ENCODE assay signal across 8 mouse cellular contexts in genomic region chr1:172219451-172220406, GRCm38 (mm10). TPM values are rescaled to one million over a fixed set of nuclear protein-coding genes. Genes with fewer than 3 reads are reported as not detected.
DNase-seq lines count a peak whose midpoint lies in the region; ATAC-seq lines count a peak whose summit lies in the region.

TSS of gene Casq1 (minus strand) at chr1:172219868.

- no peaks in the 10 kb centered on the region for H3K9me3 ChIP-seq in midbrain, embryonic 11.5 days (ENCODE audit: control insufficient read depth, low read length)
- no peaks in the 10 kb centered on the region for H3K9me3 ChIP-seq in midbrain, embryonic 14.5 days (ENCODE audit: control insufficient read depth, low read length)
- H3K9me3 ChIP-seq in hindbrain, embryonic 15.5 days = no peaks in the 10 kb centered on the region
- H3K9me3 ChIP-seq in stomach, embryonic 16.5 days (replicated peaks; ENCODE audit: control insufficient read depth, low read length) = no peaks in the 10 kb centered on the region

- H3K4me2 ChIP-seq in midbrain, embryonic 11.5 days = no peak within 1 kb of the TSS
- H3K4me2 ChIP-seq in midbrain, embryonic 14.5 days (ENCODE audit: low read length) = no peak within 1 kb of the TSS
- H3K4me2 ChIP-seq in hindbrain, embryonic 15.5 days = no peak within 1 kb of the TSS
- H3K4me2 ChIP-seq in stomach, embryonic 16.5 days (ENCODE audit: low read depth, low read length) = no peak within 1 kb of the TSS

- H3K27me3 ChIP-seq in midbrain, embryonic 11.5 days (ENCODE audit: control insufficient read depth, insufficient read depth, low read length) = no peaks in the 10 kb centered on the region
- H3K27me3 ChIP-seq in midbrain, embryonic 14.5 days (ENCODE audit: control insufficient read depth, insufficient read depth, low read length) = no peaks in the 10 kb centered on the region
- H3K27me3 ChIP-seq in hindbrain, embryonic 15.5 days = no peaks in the 10 kb centered on the region
- H3K27me3 ChIP-seq in stomach, embryonic 16.5 days (ENCODE audit: control insufficient read depth, insufficient read depth, low read length) = no peaks in the 10 kb centered on the region

- DNase-seq in adrenal gland, postnatal 10 days = no peak
- DNase-seq in adrenal gland, postnatal 25 days = no peak
- DNase-seq in midbrain, embryonic 11.5 days (ENCODE audit: low spot score, missing footprints) = peak; percentile 82
- no peak for DNase-seq in midbrain, embryonic 14.5 days

- WGBS in midbrain, embryonic 11.5 days = 82% methylated on average over 19 of the region's 19 CpGs
- 82% methylated on average over 19 of the region's 19 CpGs for WGBS in midbrain, embryonic 14.5 days
- WGBS in hindbrain, embryonic 15.5 days = 82% methylated on average over 19 of the region's 19 CpGs
- 84% methylated on average over 19 of the region's 19 CpGs for WGBS in stomach, embryonic 16.5 days

- H3K27ac ChIP-seq in midbrain, embryonic 11.5 days (ENCODE audit: low read depth, low read length) = no peak within 1 kb of the TSS
- H3K27ac ChIP-seq in midbrain, embryonic 14.5 days (replicated peaks; ENCODE audit: low read depth, low read length) = no peak within 1 kb of the TSS
- H3K27ac ChIP-seq in hindbrain, embryonic 15.5 days (replicated peaks) = peak within 1 kb of the TSS; percentile 9
- peak within 1 kb of the TSS; percentile 76 for H3K27ac ChIP-seq in stomach, embryonic 16.5 days (ENCODE audit: low read length)

- no peak within 1 kb of the TSS for H3K4me3 ChIP-seq in midbrain, embryonic 11.5 days (ENCODE audit: low read depth, low read length)
- H3K4me3 ChIP-seq in midbrain, embryonic 14.5 days (replicated peaks; ENCODE audit: low read depth, low read length) = no peak within 1 kb of the TSS
- H3K4me3 ChIP-seq in hindbrain, embryonic 15.5 days = no peak within 1 kb of the TSS
- no peak within 1 kb of the TSS for H3K4me3 ChIP-seq in stomach, embryonic 16.5 days (replicated peaks; ENCODE audit: low read length)

- H3K9ac ChIP-seq in midbrain, embryonic 11.5 days (ENCODE audit: low read length) = no peak within 1 kb of the TSS
- H3K9ac ChIP-seq in midbrain, embryonic 14.5 days (replicated peaks; ENCODE audit: low read length) = no peak within 1 kb of the TSS
- no peak within 1 kb of the TSS for H3K9ac ChIP-seq in hindbrain, embryonic 15.5 days
- H3K9ac ChIP-seq in stomach, embryonic 16.5 days (ENCODE audit: low read length) = peak within 1 kb of the TSS; percentile 9; the same call in 1 of the 2 replicates

- no peaks in the 10 kb centered on the region for H3K36me3 ChIP-seq in midbrain, embryonic 11.5 days (ENCODE audit: control insufficient read depth, insufficient read depth, low read length)
- H3K36me3 ChIP-seq in midbrain, embryonic 14.5 days (ENCODE audit: control insufficient read depth, insufficient read depth, low read length) = no peaks in the 10 kb centered on the region
- no peaks in the 10 kb centered on the region for H3K36me3 ChIP-seq in hindbrain, embryonic 15.5 days
- H3K36me3 ChIP-seq in stomach, embryonic 16.5 days (ENCODE audit: control insufficient read depth, insufficient read depth, low read length) = no peaks in the 10 kb centered on the region

- H3K4me1 ChIP-seq in midbrain, embryonic 11.5 days (ENCODE audit: control insufficient read depth, insufficient read depth, low read length) = peaks cover 8% of the 10 kb centered on the region
- peaks cover 16% of the 10 kb centered on the region for H3K4me1 ChIP-seq in midbrain, embryonic 14.5 days (ENCODE audit: control insufficient read depth, insufficient read depth, low read length)
- H3K4me1 ChIP-seq in hindbrain, embryonic 15.5 days (replicated peaks) = peaks cover 42% of the 10 kb centered on the region
- peaks cover 36% of the 10 kb centered on the region for H3K4me1 ChIP-seq in stomach, embryonic 16.5 days (ENCODE audit: control insufficient read depth, insufficient read depth, low read length)

- ATAC-seq in midbrain, embryonic 11.5 days (ENCODE audit: low FRiP score) = no peak
- ATAC-seq in midbrain, embryonic 14.5 days (ENCODE audit: low FRiP score, low TSS enrichment) = no peak
- ATAC-seq in hindbrain, embryonic 15.5 days (ENCODE audit: low FRiP score, low read depth) = 0 out of 2 replicates have a peak, but pooled peaks have one; percentile 1
- peak; percentile 16; the same call in 1 of the 2 replicates for ATAC-seq in stomach, embryonic 16.5 days (ENCODE audit: insufficient read depth, low FRiP score)
- no peak for ATAC-seq in granulocyte monocyte progenitor cell, adult 5-6 weeks (replicated peaks; ENCODE audit: poor library complexity, severe bottlenecking)
- ATAC-seq in cerebellum, adult (ENCODE audit: insufficient number of reproducible peaks, low FRiP score, low TSS enrichment) = no peak

RNA-seq across cellular contexts. Expression of gene Casq1, which starts in this region (rescaled TPM):
- total RNA-seq in adrenal gland, postnatal 10 days (2021) = 100 to 1,000 TPM in 1 of 2 experiments, 10 to 100 TPM in 1; 63.5 to 189 TPM
- 1.00 TPM in 1 of 2 replicates, not detected in the other for total RNA-seq in adrenal gland, postnatal 25 days (2021)
- polyA plus RNA-seq in midbrain, embryonic 11.5 days (2014; fragmentation: Nextera tagmentation; extraction: Ambion mirVana) = 1.4 and 2.1 TPM in 2 replicates
- 1.6 and 2.3 TPM in 2 replicates for polyA plus RNA-seq in midbrain, embryonic 14.5 days (2014; fragmentation: Nextera tagmentation; extraction: Ambion mirVana)
- 1.4 and 2.2 TPM in 2 replicates for polyA plus RNA-seq in hindbrain, embryonic 15.5 days (2015; fragmentation: Nextera tagmentation; extraction: Ambion mirVana)
- polyA plus RNA-seq in stomach, embryonic 16.5 days (2015; fragmentation: Nextera tagmentation; extraction: Ambion mirVana) = 26.1 and 53.9 TPM in 2 replicates
- not detected in 2 replicates for total RNA-seq in granulocyte monocyte progenitor cell, adult 5-6 weeks (2014; fragmentation: Nextera tagmentation)
- total RNA-seq in granulocyte monocyte progenitor cell, adult 5-6 weeks (2017) = not detected in 2 replicates

Comparison
In these comparisons a context has a peak if more than half of its experiments do, and no peak if none do; other contexts are left out.
1. RNA of gene Casq1 (total RNA-seq): 63.5 to 189 TPM in adrenal gland, postnatal 10 days; 1.00 TPM in adrenal gland, postnatal 25 days and not detected in granulocyte monocyte progenitor cell, adult 5-6 weeks; every median in the first group is over 10 times any median in the second.
2. ATAC-seq: peak in hindbrain, embryonic 15.5 days (single experiment) and stomach, embryonic 16.5 days (single experiment); none in midbrain, embryonic 11.5 days (single experiment), midbrain, embryonic 14.5 days (single experiment), granulocyte monocyte progenitor cell, adult 5-6 weeks (single experiment) and cerebellum, adult (single experiment).
3. H3K27ac ChIP-seq: peak in hindbrain, embryonic 15.5 days (single experiment) and stomach, embryonic 16.5 days (single experiment); none in midbrain, embryonic 11.5 days (single experiment) and midbrain, embryonic 14.5 days (single experiment).